Mouse (Mus musculus) cortical plate, adult 2 months (tissue): Measurements from ENCODE around the gene Hist1h3e.

ENCODE experiments used
- CTCF ChIP-seq: fragments of 200-500 bp; IDR thresholded peaks from 2 replicates; pipeline ENCODE4 v1.5.1; 2011; ENCODE audit warnings: mild to moderate bottlenecking, control low read depth, low read length; ENCODE audit not compliant: insufficient read depth; ENCODE audit errors: extremely low read depth
- POLR2A ChIP-seq: fragments of 200-500 bp; IDR thresholded peaks from 2 replicates; pipeline ENCODE4 v1.6.1; 2011; ENCODE audit warnings: mild to moderate bottlenecking, low read length, control low read depth; ENCODE audit not compliant: insufficient read depth; ENCODE audit errors: extremely low read depth

GRCm38 (mm10) chr13:23525901-23526300 is 36.3 kb downstream of the Hist1h3e start:
- no peak for TF ChIP-seq CTCF
- TF ChIP-seq POLR2A, result no peak
